In the genomic region with DNA sequence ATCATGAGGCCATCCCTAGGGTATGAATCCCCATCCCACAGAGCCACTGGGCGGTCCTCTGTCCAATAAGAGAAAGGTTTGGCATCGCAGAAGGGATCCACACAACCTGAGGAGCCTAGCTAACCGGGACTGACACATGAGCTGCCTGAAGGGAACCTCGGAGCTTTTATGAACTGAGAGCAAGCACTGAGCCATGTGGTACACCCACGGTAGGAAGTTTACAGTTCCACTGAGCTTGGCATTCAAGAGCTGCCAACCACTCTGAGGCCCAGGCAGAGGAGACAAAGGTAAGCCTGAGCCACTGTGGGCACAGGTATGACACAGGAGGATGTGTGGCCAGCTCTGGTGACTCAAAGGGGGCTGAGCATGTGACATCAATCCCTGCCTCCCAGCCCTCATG, we compare ENCODE assay signal across 27 mouse cellular contexts. TPM values are rescaled to one million over a fixed set of nuclear protein-coding genes. Genes with fewer than 3 reads are reported as not detected.
DNase-seq lines count a peak whose midpoint lies in the region; ATAC-seq lines count a peak whose summit lies in the region.
"Had no signal": no experiment of that assay in that cellular context is flagged by ENCODE, and none has a peak within 500 bp of the region (broad histone marks: within the 10 kb centered on the region; RNA-seq: fewer than 3 reads in every experiment).

No protein-coding gene starts in this region.

- H3K27me3 ChIP-seq in megakaryocyte, embryonic 14.5 days (replicated peaks), result peaks cover 6% of the 10 kb centered on the region
- H3K27me3 ChIP-seq: Patski had no signal

- no peak for ATAC-seq in CD4-positive, CD25-positive, alpha-beta regulatory T cell, adult 4 months
- no peak for ATAC-seq in megakaryocyte, adult 5-6 weeks (ENCODE audit: poor library complexity, severe bottlenecking)
- ATAC-seq: forebrain, embryonic 14.5 days; forebrain, postnatal 0 days; hindbrain, postnatal 0 days; inflammation-experienced regulatory T-cells, adult 6 months; intestine, embryonic 16.5 days; Patski had no signal

- peaks cover 48% of the 10 kb centered on the region for H3K4me1 ChIP-seq in megakaryocyte, embryonic 14.5 days
- H3K4me1 ChIP-seq: heart, embryonic 13.5 days had no signal

- intact Hi-C loops in left cerebral cortex, postnatal 4 days (cut with DNase I), result no loop called here

- peak overlapping the region; percentile 38 for H3K4me3 ChIP-seq in megakaryocyte, embryonic 14.5 days (replicated peaks)
- H3K4me3 ChIP-seq: heart, adult 2 months; heart, embryonic 10.5 days; heart, embryonic 13.5 days had no signal

- H3K9me3 ChIP-seq in megakaryocyte, embryonic 14.5 days, result no peaks in the 10 kb centered on the region
- H3K9me3 ChIP-seq: heart, embryonic 10.5 days; heart, embryonic 13.5 days had no signal

- peak; percentile 17 for DNase-seq in CD4-positive, CD25-positive, alpha-beta regulatory T cell, adult 2 months (ENCODE audit: low read depth, low spot score)
- DNase-seq in thymus, postnatal 4 days, result peak; percentile 29
- DNase-seq in thymus, adult 18-20 months, result no peak
- DNase-seq in natural killer cell, adult 2 months (ENCODE audit: low spot score in 2 of 2), result peak; percentile 41 to 49
- no peak for DNase-seq in left cerebral cortex, postnatal 4 days
- DNase-seq: adrenal gland, adult 8-10 months; adrenal gland, postnatal 25 days; cerebellum, adult 18-20 months; cerebellum, postnatal 10 days; cerebellum, postnatal 36 days; embryo, embryonic 11 days; forebrain, postnatal 0 days; gastrocnemius, postnatal 10 days; gastrocnemius, postnatal 36 days; heart, adult 2 months; heart, postnatal 14 days; heart, postnatal 4 days had no signal

- H3K36me3 ChIP-seq in megakaryocyte, embryonic 14.5 days (replicated peaks; ENCODE audit: low read length), result no peaks in the 10 kb centered on the region
- H3K36me3 ChIP-seq: heart, embryonic 10.5 days; heart, embryonic 13.5 days had no signal

RNA-seq across cellular contexts. Expression of gene Mxd4, which starts 37.0 kb away (rescaled TPM):
- 100 to 1,000 TPM; 128 to 166 TPM for polyA plus RNA-seq in CD4-positive, CD25-positive, alpha-beta regulatory T cell, adult 4 months (2017; shearing (Covaris generic))
- 12.3 and 31.0 TPM in 2 replicates for polyA plus RNA-seq in megakaryocyte, embryonic 14.5 days (2012; ENCODE audit: insufficient read depth, low replicate concordance)
- 16.2 and 17.6 TPM in 2 replicates for total RNA-seq in megakaryocyte, adult 5-6 weeks (2015)
- 19.8 and 21.6 TPM in 2 replicates for total RNA-seq in megakaryocyte, adult 5-6 weeks (2017)
- 10 to 100 TPM; 60.6 to 65.7 TPM for total RNA-seq in left cerebral cortex, postnatal 4 days (2021)

RNA-seq across cellular contexts. Expression of gene Haus3, which starts 55.2 kb away (rescaled TPM):
- 10 to 100 TPM; 80.1 to 90.0 TPM for polyA plus RNA-seq in CD4-positive, CD25-positive, alpha-beta regulatory T cell, adult 4 months (2017; shearing (Covaris generic))
- polyA plus RNA-seq in megakaryocyte, embryonic 14.5 days (2012; ENCODE audit: insufficient read depth, low replicate concordance), result 1.6 TPM in 1 of 2 replicates, not detected in the other
- 33.6 and 41.4 TPM in 2 replicates for total RNA-seq in megakaryocyte, adult 5-6 weeks (2015)
- 44.8 and 53.7 TPM in 2 replicates for total RNA-seq in megakaryocyte, adult 5-6 weeks (2017)
- 1 to 10 TPM; 5.8 to 7.4 TPM for total RNA-seq in left cerebral cortex, postnatal 4 days (2021)

RNA-seq across cellular contexts. Expression of gene Poln, which starts 55.3 kb away (rescaled TPM):
- polyA plus RNA-seq in CD4-positive, CD25-positive, alpha-beta regulatory T cell, adult 4 months (2017; shearing (Covaris generic)), result 1 to 10 TPM in 1 of 2 experiments, under 1 TPM in 1; 0.77 to 3.5 TPM
- polyA plus RNA-seq in megakaryocyte, embryonic 14.5 days (2012; ENCODE audit: insufficient read depth, low replicate concordance), result 0.21 TPM in 1 of 2 replicates, not detected in the other
- 1.7 and 3.9 TPM in 2 replicates for total RNA-seq in megakaryocyte, adult 5-6 weeks (2015)
- 1.2 and 2.7 TPM in 2 replicates for total RNA-seq in megakaryocyte, adult 5-6 weeks (2017)
- total RNA-seq in left cerebral cortex, postnatal 4 days (2021), result 1 to 10 TPM in 1 of 2 experiments, under 1 TPM in 1; 0.68 to 1.7 TPM

Comparison
In these comparisons a context has a peak if more than half of its experiments do, and no peak if none do; other contexts are left out.
1. DNase-seq: peak in CD4-positive, CD25-positive, alpha-beta regulatory T cell, adult 2 months (single experiment), thymus, postnatal 4 days (single experiment) and natural killer cell, adult 2 months (2 of 2); none in thymus, adult 18-20 months (0 of 2) and left cerebral cortex, postnatal 4 days (single experiment).
2. RNA of gene Haus3, which starts 55.2 kb away (total RNA-seq): 33.6 to 53.7 TPM in megakaryocyte, adult 5-6 weeks; 5.8 to 7.4 TPM in left cerebral cortex, postnatal 4 days; every median in the first group is over 4 times any median in the second.